In the genomic region with DNA sequence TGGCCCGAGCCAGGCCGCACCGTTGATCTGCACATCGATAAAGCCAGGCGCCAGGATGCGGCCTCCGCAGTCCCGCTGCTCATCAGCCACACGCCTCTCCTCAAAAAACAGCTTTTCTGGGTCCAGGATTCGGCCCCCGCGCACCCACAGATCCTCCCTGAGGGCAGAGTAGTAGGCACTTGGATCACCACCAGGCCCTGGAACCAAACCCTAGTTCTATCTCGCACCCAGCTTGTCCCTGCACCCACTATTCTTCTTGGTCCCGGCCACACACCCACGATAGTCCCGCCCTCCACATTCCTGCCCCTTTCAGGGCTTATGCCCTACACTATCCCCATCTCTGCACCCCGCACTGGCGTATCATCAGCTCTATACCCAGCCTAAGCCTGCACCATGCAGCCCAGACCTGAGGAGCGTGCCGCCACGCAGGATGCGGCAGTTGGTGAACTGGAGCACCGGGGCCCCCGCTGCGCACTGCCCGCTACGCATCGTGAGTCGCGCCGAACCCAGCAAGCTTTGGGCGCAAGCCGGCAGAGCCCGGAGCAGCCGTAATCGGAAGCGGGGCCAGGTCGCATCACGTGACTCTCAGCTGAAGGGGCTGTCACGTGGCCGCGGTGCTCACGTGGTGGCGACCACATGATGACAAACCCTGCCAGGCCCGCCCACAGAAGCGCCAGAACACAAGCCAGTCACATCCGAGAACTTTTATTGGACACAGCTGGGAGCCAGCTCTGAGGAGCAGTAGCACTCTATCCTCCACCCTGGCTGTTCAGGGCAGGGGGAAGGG, we compare ENCODE assay signal across 8 mouse cellular contexts. TPM values are rescaled to one million over a fixed set of nuclear protein-coding genes. Genes with fewer than 3 reads are reported as not detected.
DNase-seq lines count a peak whose midpoint lies in the region; ATAC-seq lines count a peak whose summit lies in the region.

A gene (minus strand): TSS at position 591 of the 787 bp plus-strand sequence.

- H3K27me3 ChIP-seq in hindbrain, embryonic 11.5 days (ENCODE audit: control insufficient read depth, insufficient read depth, low read length): no peaks in the 10 kb centered on the region

- ATAC-seq in hindbrain, embryonic 11.5 days (ENCODE audit: low FRiP score): peak; percentile 94

- H3K9ac ChIP-seq in hindbrain, embryonic 11.5 days (ENCODE audit: low read depth, low read length): peak within 1 kb of the TSS; percentile 87

- H3K9me3 ChIP-seq in hindbrain, embryonic 11.5 days (ENCODE audit: control insufficient read depth, low read length): no peaks in the 10 kb centered on the region

- peak within 1 kb of the TSS; percentile 76 for H3K27ac ChIP-seq in hindbrain, embryonic 11.5 days (ENCODE audit: low read depth, low read length)

- H3K4me2 ChIP-seq in hindbrain, embryonic 11.5 days (replicated peaks; ENCODE audit: low read depth, low read length): peak within 1 kb of the TSS; percentile 96

- H3K36me3 ChIP-seq in hindbrain, embryonic 11.5 days (ENCODE audit: control insufficient read depth, insufficient read depth, low read length): no peaks in the 10 kb centered on the region

- peak within 1 kb of the TSS; percentile 83 for H3K4me3 ChIP-seq in hindbrain, embryonic 11.5 days (ENCODE audit: low read depth, low read length)

- peaks cover 11% of the 10 kb centered on the region for H3K4me1 ChIP-seq in hindbrain, embryonic 11.5 days (replicated peaks; ENCODE audit: control insufficient read depth, insufficient read depth, low read length)

- 1% methylated on average over 47 of the region's 47 CpGs for WGBS in hindbrain, embryonic 11.5 days

- DNase-seq in Muller cell, postnatal 12 days (ENCODE audit: inconsistent ontology term): peak; percentile 96
- peak; percentile 94 for DNase-seq in cerebellum, adult 9-11 months
- peak; percentile 96 to 99 for DNase-seq in frontal cortex, adult 2 months (ENCODE audit: extremely low spot score in 1 of 2, low spot score in 1 of 2)
- DNase-seq in hindbrain, embryonic 11.5 days (ENCODE audit: low spot score): peak; percentile 99
- DNase-seq in layer of hippocampus, postnatal 10 days (ENCODE audit: low spot score in 2 of 2): peak; percentile 99
- peak; percentile 98 for DNase-seq in lung, postnatal 10 days
- DNase-seq in ovary, postnatal 36 days (ENCODE audit: low spot score): peak; percentile 95
- DNase-seq in thymus, postnatal 25 days: peak; percentile 91

RNA-seq across cellular contexts. Expression of the gene that starts here (rescaled TPM):
- 38.9 and 39.1 TPM in 2 replicates for polyA plus RNA-seq in frontal cortex, adult 2 months (2012; rRNA removed)
- 31.1 and 33.1 TPM in 2 replicates for polyA plus RNA-seq in hindbrain, embryonic 11.5 days (2014; fragmentation: Nextera tagmentation; extraction: Ambion mirVana)
- total RNA-seq in layer of hippocampus, postnatal 10 days (2021): 10 to 100 TPM; 33.8 to 40.1 TPM

Comparison
In these comparisons a context has a peak if more than half of its experiments do, and no peak if none do; other contexts are left out.
1. Peak in every context shown above with its lines: DNase-seq, ATAC-seq, H3K4me3 ChIP-seq and H3K27ac ChIP-seq.